ENCODE assay signal across 19 mouse cellular contexts in genomic region chr1:165106011-165106385, GRCm38 (mm10). TPM values are rescaled to one million over a fixed set of nuclear protein-coding genes. Genes with fewer than 3 reads are reported as not detected.
DNase-seq lines count a peak whose midpoint lies in the region; ATAC-seq and TF ChIP-seq lines count a peak whose summit lies in the region.
"Had no signal": no experiment of that assay in that cellular context is flagged by ENCODE, and none has a peak within 500 bp of the region (broad histone marks: within the 10 kb centered on the region; RNA-seq: fewer than 3 reads in every experiment).

No protein-coding gene starts in this region.

- H3K9ac ChIP-seq in heart, embryonic 11.5 days (ENCODE audit: low read depth, low read length): no peak overlapping the region
- H3K9ac ChIP-seq in liver, embryonic 14.5 days (replicated peaks): peak overlapping the region; percentile 54
- H3K9ac ChIP-seq: forebrain, embryonic 15.5 days; limb, embryonic 12.5 days had no signal

- no peaks in the 10 kb centered on the region for H3K27me3 ChIP-seq in heart, embryonic 11.5 days (ENCODE audit: control insufficient read depth, insufficient read depth, low read length)
- no peaks in the 10 kb centered on the region for H3K27me3 ChIP-seq in liver, embryonic 14.5 days (ENCODE audit: control insufficient read depth, insufficient read depth, low read length)
- H3K27me3 ChIP-seq: forebrain, embryonic 15.5 days; limb, embryonic 12.5 days had no signal

- no peak for TF ChIP-seq EP300 in liver, embryonic 14.5 days (IDR thresholded peaks at IDR 0.05; ENCODE audit: low read depth)

- no peak for TF ChIP-seq CTCF in left cerebral cortex, adult 2 months (IDR thresholded peaks at IDR 0.05)
- TF ChIP-seq CTCF in liver, embryonic 14.5 days (IDR thresholded peaks at IDR 0.05; ENCODE audit: low read depth): no peak

- peak overlapping the region; percentile 82 for H3K27ac ChIP-seq in heart, embryonic 11.5 days (ENCODE audit: low read depth, low read length)
- peak overlapping the region; percentile 85 for H3K27ac ChIP-seq in left cerebral cortex, adult 2 months
- H3K27ac ChIP-seq in liver, embryonic 14.5 days: peak overlapping the region; percentile 96
- H3K27ac ChIP-seq: forebrain, embryonic 15.5 days; limb, embryonic 12.5 days had no signal

- H3K4me2 ChIP-seq in heart, embryonic 11.5 days: no peak overlapping the region
- H3K4me2 ChIP-seq in liver, embryonic 14.5 days (ENCODE audit: low read depth): peak overlapping the region; percentile 72
- H3K4me2 ChIP-seq: forebrain, embryonic 15.5 days; limb, embryonic 12.5 days had no signal

- H3K36me3 ChIP-seq in heart, embryonic 11.5 days (ENCODE audit: control insufficient read depth, insufficient read depth, low read length): no peaks in the 10 kb centered on the region
- no peaks in the 10 kb centered on the region for H3K36me3 ChIP-seq in liver, embryonic 14.5 days (replicated peaks; ENCODE audit: control insufficient read depth, insufficient read depth, low read depth)
- H3K36me3 ChIP-seq: forebrain, embryonic 15.5 days; limb, embryonic 12.5 days had no signal

- no peaks in the 10 kb centered on the region for H3K9me3 ChIP-seq in heart, embryonic 11.5 days (replicated peaks; ENCODE audit: control insufficient read depth, low read length)
- H3K9me3 ChIP-seq in liver, embryonic 14.5 days (ENCODE audit: control insufficient read depth, low read length): no peaks in the 10 kb centered on the region
- H3K9me3 ChIP-seq: forebrain, embryonic 15.5 days; limb, embryonic 12.5 days had no signal

- H3K4me3 ChIP-seq in heart, embryonic 11.5 days (ENCODE audit: low read depth, low read length): no peak overlapping the region
- H3K4me3 ChIP-seq in left cerebral cortex, adult 2 months: no peak overlapping the region
- H3K4me3 ChIP-seq in liver, embryonic 14.5 days (ENCODE audit: insufficient read depth in 1 of 2, low read depth in 2 of 2, low read length in 2 of 2): no peak overlapping the region
- H3K4me3 ChIP-seq: forebrain, embryonic 15.5 days; limb, embryonic 12.5 days; myocyte had no signal

- no peak for ATAC-seq in heart, embryonic 11.5 days (replicated peaks; ENCODE audit: insufficient number of reproducible peaks, low FRiP score, low TSS enrichment)
- no peak for ATAC-seq in liver, embryonic 14.5 days (ENCODE audit: insufficient read depth)
- no peak for ATAC-seq in megakaryocyte-erythroid progenitor cell, adult 5-6 weeks (replicated peaks; ENCODE audit: low FRiP score, low TSS enrichment, poor library complexity, severe bottlenecking)
- ATAC-seq: forebrain, embryonic 15.5 days had no signal

- 71% methylated on average over 2 of the region's 2 CpGs for WGBS in heart, embryonic 11.5 days (ENCODE audit: insufficient replicate concordance)
- 52% methylated on average over 2 of the region's 2 CpGs for WGBS in liver, embryonic 14.5 days (ENCODE audit: insufficient replicate concordance)

- intact Hi-C loops in heart, postnatal 36 days (cut with DNase I): no loop called here
- intact Hi-C loops in left cerebral cortex, adult 2 months (cut with DNase I): no loop called here
- intact Hi-C loops in gastrocnemius, postnatal 36 days (cut with DNase I): no loop called here

- peaks cover 41% of the 10 kb centered on the region for H3K4me1 ChIP-seq in heart, embryonic 11.5 days (ENCODE audit: control insufficient read depth, insufficient read depth, low read length)
- H3K4me1 ChIP-seq in liver, embryonic 14.5 days (replicated peaks; ENCODE audit: control insufficient read depth in 2 of 2, insufficient read depth in 2 of 2, low read length in 1 of 2): peaks cover 39 to 50% of the 10 kb centered on the region in 2 experiments

- no peak for DNase-seq in heart, postnatal 36 days
- DNase-seq in left cerebral cortex, adult 2 months (ENCODE audit: extremely low spot score in 1 of 2, low spot score in 2 of 2): no peak
- no peak for DNase-seq in left cerebral cortex, adult 9 months (ENCODE audit: low spot score in 2 of 2)
- peak; percentile 59 for DNase-seq in R1 (ENCODE audit: low read depth, low spot score)
- no peak for DNase-seq in liver, embryonic 14.5 days (ENCODE audit: low read depth in 3 of 3, low spot score in 3 of 3)
- DNase-seq in gastrocnemius, postnatal 36 days: no peak
- DNase-seq: adrenal gland, adult 2 months; cerebellum, adult 2 months; kidney, adult 9 months; right cerebral cortex, postnatal 25 days had no signal

RNA-seq across cellular contexts. Expression of gene Tbx19, which starts 54.6 kb away (rescaled TPM):
- polyA plus RNA-seq in heart, embryonic 11.5 days (2014; fragmentation: Nextera tagmentation; extraction: Ambion mirVana): not detected in 2 replicates
- not detected for total RNA-seq in heart, postnatal 36 days (2021)
- total RNA-seq in left cerebral cortex, adult 2 months (2021): not detected
- 0.02 and 0.04 TPM in 2 replicates for polyA plus RNA-seq in liver, embryonic 14.5 days (2012; rRNA removed)
- polyA plus RNA-seq in liver, embryonic 14.5 days (2014; fragmentation: Nextera tagmentation; extraction: Ambion mirVana): 0.13 TPM in 1 of 2 replicates, not detected in the other
- total RNA-seq in gastrocnemius, postnatal 36 days (2021): not detected
- not detected in 2 replicates for total RNA-seq in megakaryocyte-erythroid progenitor cell, adult 5-6 weeks (2014; fragmentation: Nextera tagmentation)
- not detected in 2 replicates for total RNA-seq in megakaryocyte-erythroid progenitor cell, adult 5-6 weeks (2017)
- total RNA-seq: adrenal gland, adult 2 months; common myeloid progenitor, adult 5-6 weeks; heart, adult 8-10 months; left cerebral cortex, adult 18-20 months had no signal
- polyA plus RNA-seq: adrenal gland, adult 2 months; cerebellum, adult 2 months; limb, embryonic 12.5 days; myocyte; urinary bladder, adult 2 months had no signal
